Mouse (Mus musculus) left cerebral cortex, adult 2 months (tissue): Measurements from ENCODE around the gene Plpp3. TPM values are rescaled to one million over a fixed set of nuclear protein-coding genes. Genes with fewer than 3 reads are reported as not detected.
A peak's percentile ranks its signal among the peaks of the same experiment; 100 is the strongest.

Experiments used
- DNase-seq, 2 experiments: peaks; one replicate each; pipeline ENCODE4 v3.0.0; 2021 to 2022; ENCODE audit warnings: low spot score in 2 of 2, mixed read lengths in 1 of 2; ENCODE audit errors: extremely low spot score in 1 of 2
- H3K27ac ChIP-seq: fragments of 200-600 bp; 2 replicates; pipeline ENCODE4 v1.8.1; 2022
- H3K4me3 ChIP-seq: fragments of 200-600 bp; 2 replicates; pipeline ENCODE4 v1.8.1; 2022
- CTCF ChIP-seq: fragments of 200-600 bp; IDR thresholded peaks from 2 replicates; pipeline ENCODE4 v1.8.1; 2022; ENCODE audit warnings: antibody characterized with exemption, mild to moderate bottlenecking, moderate library complexity
- intact Hi-C: fragments of 180-260 bp; cut with DNase I; formaldehyde crosslinking; loops from one replicate; pipeline ENCODE4 v1.15.1; 2025
- total RNA-seq, 2 experiments: library from RNA; stranded (reverse); gene quantifications; 2 replicates each; pipeline ENCODE4 v1.2.3; 2021

The Plpp3 gene
- total RNA-seq, 2 experiments from 2014 or later = 153 to 180 TPM

- intact Hi-C loops = no loop called here
- DNase-seq = peak in 1 of 2 experiments; percentile 25
- no peak for TF ChIP-seq CTCF
- Histone ChIP-seq H3K27ac (peak overlapping the region; percentile 50; the same call in 1 of the 2 replicates), H3K4me3 (no peak overlapping the region)
Observed at GRCm38 (mm10) chr4:105226351-105226750, 69.2 kb downstream of the Plpp3 start.

GRCm38 (mm10) chr4:105230127-105230526, 73.0 kb downstream of the Plpp3 start:
- no peak overlapping the region for H3K4me3 ChIP-seq
- intact Hi-C loops = no loop called here

GRCm38 (mm10) chr4:105240233-105240632, 83.1 kb downstream of the Plpp3 start:
- no peak for TF ChIP-seq CTCF
- intact Hi-C loops = no loop called here
- no peak overlapping the region for H3K27ac ChIP-seq
- DNase-seq = no peak
- no peak overlapping the region for H3K4me3 ChIP-seq

More at GRCm38 (mm10) chr4:105230127-105230526, 73.0 kb downstream of the Plpp3 start:
- no peak overlapping the region for H3K27ac ChIP-seq
- no peak for TF ChIP-seq CTCF
- DNase-seq = no peak

- no peak for TF ChIP-seq CTCF
- no peak overlapping the region for H3K4me3 ChIP-seq
- intact Hi-C loops = no loop called here
- H3K27ac ChIP-seq = no peak overlapping the region
- DNase-seq = no peak
Observed at GRCm38 (mm10) chr4:105244931-105245330, 87.8 kb downstream of the Plpp3 start.

- no peak overlapping the region for H3K27ac ChIP-seq
- intact Hi-C loops = no loop called here
Observed at GRCm38 (mm10) chr4:105245479-105245944, 88.4 kb downstream of the Plpp3 start.

GRCm38 (mm10) chr4:105246331-105246730, 89.2 kb downstream of the Plpp3 start:
- intact Hi-C loops = no loop called here
- DNase-seq = no peak
- Histone ChIP-seq H3K27ac (no peak overlapping the region), H3K4me3 (no peak overlapping the region)
- no peak for TF ChIP-seq CTCF

More at GRCm38 (mm10) chr4:105245479-105245944, 88.4 kb downstream of the Plpp3 start:
- peak; percentile 19 to 31 for DNase-seq
- peak overlapping the region; percentile 18 for H3K4me3 ChIP-seq
- TF ChIP-seq CTCF = no peak

- DNase-seq = no peak
- no peak for TF ChIP-seq CTCF
- Histone ChIP-seq H3K4me3 (no peak overlapping the region), H3K27ac (no peak overlapping the region)
- intact Hi-C loops = no loop called here
Observed at GRCm38 (mm10) chr4:105248161-105248560, 91.0 kb downstream of the Plpp3 start.

GRCm38 (mm10) chr4:105249283-105249682, 92.1 kb downstream of the Plpp3 start:
- DNase-seq = no peak
- TF ChIP-seq CTCF = no peak
- intact Hi-C loops = no loop called here
- no peak overlapping the region for H3K4me3 ChIP-seq
- no peak overlapping the region for H3K27ac ChIP-seq

GRCm38 (mm10) chr4:105250946-105251345, 93.8 kb downstream of the Plpp3 start:
- Histone ChIP-seq H3K27ac (no peak overlapping the region), H3K4me3 (no peak overlapping the region)
- TF ChIP-seq CTCF = no peak
- intact Hi-C loops = no loop called here
- DNase-seq = no peak

GRCm38 (mm10) chr4:105252044-105252443, 94.9 kb downstream of the Plpp3 start:
- no peak overlapping the region for H3K27ac ChIP-seq
- DNase-seq = no peak
- H3K4me3 ChIP-seq = no peak overlapping the region
- no peak for TF ChIP-seq CTCF
- intact Hi-C loops = no loop called here

- no peak overlapping the region for H3K27ac ChIP-seq
- intact Hi-C loops = no loop called here
- no peak for TF ChIP-seq CTCF
- DNase-seq = no peak
- no peak overlapping the region for H3K4me3 ChIP-seq
Observed at GRCm38 (mm10) chr4:105252571-105253200, 95.5 kb downstream of the Plpp3 start.

- no peak for TF ChIP-seq CTCF
- no peak for DNase-seq
- intact Hi-C loops = no loop called here
- no peak overlapping the region for H3K27ac ChIP-seq
- no peak overlapping the region for H3K4me3 ChIP-seq
Observed at GRCm38 (mm10) chr4:105253453-105254341, 96.5 kb downstream of the Plpp3 start.
